Mouse (Mus musculus) CH12F3 (cell line): ENCODE results near the gene Ano10.

ENCODE experiments used
- in situ Hi-C: fragments of 300-500 bp; cut with MboI; formaldehyde crosslinking; loops from 2 replicates; pipeline ENCODE4 v1.14.3; 2020; ENCODE audit warnings: low sequenced_read_pairs

Ano10 gene

DNA sequence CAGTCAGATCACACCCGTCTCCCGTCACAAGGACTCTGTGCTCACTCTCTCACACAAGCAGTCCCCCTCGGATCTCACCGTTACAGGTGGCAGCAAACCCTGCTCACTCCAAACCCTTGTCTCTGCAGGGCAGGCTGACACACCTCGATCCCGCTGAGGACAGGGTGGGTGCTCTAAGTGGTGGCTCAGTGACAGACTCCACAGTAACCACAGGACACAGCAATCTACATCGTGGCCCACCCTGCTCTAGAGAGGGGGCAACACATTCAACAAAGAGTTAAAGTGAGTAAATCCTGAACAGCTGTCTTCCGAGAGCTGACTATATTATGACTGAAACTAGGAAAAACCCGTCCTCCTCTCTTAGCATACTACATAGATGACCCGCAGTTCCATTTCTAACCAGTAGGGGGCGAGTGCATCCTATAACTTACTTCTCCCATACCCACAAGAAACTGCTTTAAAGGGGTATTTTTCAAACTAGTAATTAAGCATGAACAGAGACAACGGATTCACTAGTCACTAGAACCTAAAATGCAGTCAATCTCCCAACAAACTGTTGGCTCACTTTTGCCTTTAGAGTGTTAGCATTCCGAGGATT, 46.7 kb downstream of the Ano10 start:
- in situ Hi-C loops: loop anchor here (10.0 kb wide), 1 partner anchor 57 kb away; no protein-coding TSS in a partner anchor

DNA sequence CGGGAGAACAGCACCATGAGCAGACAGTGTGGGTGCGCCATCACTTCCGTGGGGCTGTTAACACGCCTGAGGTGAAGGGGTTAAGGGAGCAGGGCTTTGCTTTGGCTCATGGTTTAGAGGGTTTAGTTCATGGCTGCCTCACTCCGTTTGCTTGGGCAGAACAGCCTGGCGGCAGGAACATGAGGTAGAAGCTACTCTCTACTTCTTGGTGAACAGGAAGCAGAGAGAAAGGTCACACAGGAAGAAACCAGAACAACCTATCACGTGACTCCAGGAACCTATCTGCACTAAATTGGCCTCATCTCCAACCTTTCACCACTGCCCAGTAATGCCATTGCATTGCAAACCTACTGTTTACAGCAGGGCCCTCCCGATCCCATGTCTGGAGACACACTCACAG, 48.3 kb downstream of the Ano10 start:
- in situ Hi-C loops: loop anchor here (10.0 kb wide), 1 partner anchor 59 kb away; no protein-coding TSS in a partner anchor

DNA sequence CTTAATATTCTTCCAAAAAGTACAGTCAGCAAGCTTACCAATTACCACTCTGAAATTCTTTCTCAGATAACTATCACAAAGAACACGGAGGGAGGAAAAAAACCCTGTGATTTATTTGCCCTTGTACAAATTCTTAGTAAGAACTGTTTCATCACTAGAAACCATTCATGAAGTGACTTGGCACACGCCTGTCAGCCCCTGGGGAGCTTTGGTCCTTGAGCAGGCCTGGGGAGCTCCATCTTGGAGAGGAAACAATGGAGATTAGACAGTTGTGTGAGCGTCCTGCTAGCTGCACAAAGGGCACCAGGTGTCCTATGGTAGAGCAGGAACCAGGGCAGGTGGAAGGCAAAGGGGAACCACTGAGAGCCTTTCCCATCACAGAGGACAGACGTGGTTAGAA, 48.8 kb downstream of the Ano10 start:
- in situ Hi-C loops: loop anchor here (10.0 kb wide), 1 partner anchor 59 kb away; no protein-coding TSS in a partner anchor

DNA sequence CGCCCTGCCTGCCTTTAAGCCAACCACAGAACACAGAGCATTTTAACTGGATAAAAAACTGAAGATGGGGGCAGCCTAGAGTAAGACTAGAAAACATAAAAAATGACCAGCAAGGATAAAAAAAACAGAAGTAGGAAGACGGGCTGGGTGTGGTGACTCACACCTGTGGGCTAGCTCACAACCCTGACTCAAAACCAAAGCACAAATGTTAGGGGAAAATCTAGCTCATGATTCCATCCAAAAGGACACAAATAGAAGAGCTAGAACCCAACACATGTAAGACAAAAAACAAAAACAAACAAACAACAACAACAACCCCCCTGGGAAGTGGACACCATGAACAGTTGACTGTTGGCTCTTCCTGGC, 49.4 kb downstream of the Ano10 start:
- in situ Hi-C loops: loop anchor here (10.0 kb wide), 1 partner anchor 60 kb away; no protein-coding TSS in a partner anchor

DNA sequence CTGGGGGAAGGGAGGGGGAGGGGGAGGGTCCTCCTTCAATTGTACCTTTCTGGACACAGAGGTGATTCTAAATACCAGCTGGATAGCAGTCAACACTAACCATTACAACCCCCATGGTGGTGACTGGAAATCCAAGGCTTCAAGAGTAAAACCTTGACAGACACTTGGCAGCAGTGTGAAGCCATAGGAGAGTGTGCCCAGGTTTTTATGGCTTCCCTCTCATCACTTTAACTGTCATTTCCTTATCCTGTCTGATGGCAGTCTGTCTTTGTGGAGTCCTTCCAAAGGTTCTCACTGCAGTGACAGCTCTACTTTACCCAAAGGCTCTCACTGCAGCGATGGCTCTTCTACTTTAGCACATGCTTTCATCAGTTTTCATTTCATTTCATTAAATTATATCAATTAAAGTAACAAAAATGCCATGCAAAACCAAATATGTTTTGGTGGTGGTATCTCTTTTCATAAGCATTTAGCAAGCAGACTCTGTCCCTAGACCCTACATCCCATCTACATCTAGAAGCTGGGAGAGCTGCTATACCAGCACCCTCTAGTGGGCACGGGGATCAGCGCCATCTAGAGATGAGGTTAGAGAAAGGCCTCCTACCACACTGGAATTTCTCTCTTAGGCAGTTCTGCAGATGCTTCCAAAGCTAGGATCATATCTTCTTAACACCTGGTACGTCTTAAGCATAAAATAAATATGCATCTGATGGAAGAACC, 50.0 kb downstream of the Ano10 start:
- in situ Hi-C loops: loop anchor here (10.0 kb wide), 1 partner anchor 61 kb away; no protein-coding TSS in a partner anchor

DNA sequence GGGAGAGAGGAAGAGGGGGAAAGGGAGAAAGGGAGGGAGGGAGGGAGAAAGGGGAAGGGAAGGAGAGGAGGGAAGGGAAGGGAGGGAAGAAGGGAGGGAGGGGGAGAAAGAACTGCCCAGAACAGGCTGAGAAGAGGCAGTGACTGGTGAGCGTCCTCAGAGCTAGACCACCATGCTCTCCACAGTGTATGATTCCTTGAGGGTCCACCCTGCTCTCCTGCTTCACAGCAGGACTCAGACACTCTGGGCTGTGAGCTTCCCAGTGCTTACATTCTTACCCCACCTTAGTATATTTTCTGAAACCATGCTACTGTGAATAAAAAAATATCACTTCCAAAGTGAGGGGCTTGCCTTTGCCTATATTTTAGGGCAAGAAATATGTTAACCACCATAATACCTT, 50.9 kb downstream of the Ano10 start:
- in situ Hi-C loops: loop anchor here (10.0 kb wide), 1 partner anchor 62 kb away; no protein-coding TSS in a partner anchor

DNA sequence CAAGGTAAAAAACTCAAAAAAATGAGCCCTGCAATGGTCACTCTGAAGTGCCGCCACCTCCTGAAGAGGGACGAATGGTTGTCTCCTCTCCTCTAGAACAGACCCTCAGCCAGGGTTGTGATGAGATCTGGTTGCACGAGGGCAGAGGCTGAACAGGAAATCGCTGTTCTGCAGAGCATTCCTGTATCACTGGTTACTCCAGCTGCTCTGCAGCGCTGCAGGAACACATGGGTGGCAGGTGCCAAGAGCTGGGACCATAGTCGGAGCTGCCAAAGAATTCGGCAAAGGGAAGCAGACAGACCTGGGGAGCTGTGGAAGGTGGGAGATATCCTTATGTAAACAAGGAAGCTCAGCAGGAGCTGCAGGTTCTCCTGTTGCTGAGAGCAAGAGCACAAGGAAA, 51.4 kb downstream of the Ano10 start:
- in situ Hi-C loops: loop anchor here (10.0 kb wide), 1 partner anchor 62 kb away; no protein-coding TSS in a partner anchor

DNA sequence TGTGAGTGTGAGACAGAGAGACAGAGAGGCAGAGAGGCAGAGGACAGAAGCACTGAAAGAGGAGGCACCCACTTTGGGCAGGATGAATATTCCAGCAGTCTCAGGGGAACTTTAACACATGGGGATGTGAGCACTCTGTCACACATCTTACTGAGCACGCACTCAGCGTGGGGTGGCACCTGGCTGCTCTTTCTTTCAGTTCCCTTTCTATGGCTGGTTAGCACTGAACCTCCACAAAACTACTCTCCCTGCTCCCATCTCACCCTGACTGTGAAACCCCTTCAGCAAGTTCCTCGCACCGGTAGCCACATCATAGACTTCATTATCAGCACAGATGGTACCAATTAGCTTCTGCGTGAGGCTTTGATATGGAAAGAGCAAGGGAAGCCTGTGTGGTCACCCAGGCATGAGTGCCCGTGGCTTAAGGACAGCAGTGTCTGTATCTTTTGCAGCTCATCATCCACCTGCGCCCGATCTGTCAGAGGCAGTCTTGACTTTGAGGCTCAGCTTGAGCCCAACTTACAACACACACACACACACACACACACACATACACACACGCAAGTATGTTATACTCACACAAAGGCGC, 52.3 kb downstream of the Ano10 start:
- in situ Hi-C loops: loop anchor here (10.0 kb wide), 1 partner anchor 63 kb away; no protein-coding TSS in a partner anchor

DNA sequence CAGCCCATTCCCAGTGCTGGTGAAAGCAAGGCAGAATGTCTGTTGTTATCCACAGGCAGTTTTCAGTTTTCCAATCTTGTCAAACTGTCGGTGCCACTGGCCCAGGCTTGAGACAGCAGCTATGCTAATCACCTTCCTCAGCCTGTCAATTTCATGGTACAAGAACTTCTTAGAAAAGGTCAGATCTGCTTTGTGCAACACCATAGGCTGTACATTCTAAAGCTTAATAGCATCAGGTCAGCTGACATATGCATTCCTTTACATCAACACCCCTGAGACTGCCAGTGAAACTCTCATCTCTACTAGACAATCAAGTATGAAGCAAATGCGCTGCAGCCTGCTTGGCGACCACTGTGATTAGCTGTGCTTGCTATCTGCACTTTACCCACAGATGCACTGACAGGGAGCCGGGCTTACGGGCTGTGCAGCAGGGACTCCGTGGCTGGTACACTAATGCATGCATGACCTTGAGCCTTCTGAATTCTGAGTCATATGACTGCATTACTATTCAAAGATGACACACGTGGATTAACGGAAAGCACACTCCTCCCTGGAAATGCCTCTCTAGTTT, 53.5 kb downstream of the Ano10 start:
- in situ Hi-C loops: loop anchor here (10.0 kb wide), 1 partner anchor 64 kb away; no protein-coding TSS in a partner anchor

DNA sequence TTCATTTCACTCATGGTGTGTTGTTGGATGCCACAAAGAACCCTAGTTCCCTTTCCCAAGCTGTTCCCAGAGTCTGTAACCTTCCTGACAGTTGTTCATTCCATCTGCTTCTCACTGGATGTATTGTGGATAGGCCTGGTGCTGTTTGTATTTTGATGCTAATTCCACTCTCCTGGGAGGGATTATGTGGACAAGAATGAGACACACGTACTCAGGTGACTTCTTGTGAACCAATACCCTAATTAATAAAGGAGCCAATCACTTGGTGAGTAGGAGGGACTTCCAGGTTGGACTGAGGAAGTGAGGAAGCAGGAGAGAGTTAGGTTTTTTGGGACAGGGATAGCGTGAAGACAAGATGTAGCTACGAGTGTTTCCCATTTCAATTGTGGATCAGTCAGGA, 59.5 kb downstream of the Ano10 start:
- in situ Hi-C loops: no loop called here

DNA sequence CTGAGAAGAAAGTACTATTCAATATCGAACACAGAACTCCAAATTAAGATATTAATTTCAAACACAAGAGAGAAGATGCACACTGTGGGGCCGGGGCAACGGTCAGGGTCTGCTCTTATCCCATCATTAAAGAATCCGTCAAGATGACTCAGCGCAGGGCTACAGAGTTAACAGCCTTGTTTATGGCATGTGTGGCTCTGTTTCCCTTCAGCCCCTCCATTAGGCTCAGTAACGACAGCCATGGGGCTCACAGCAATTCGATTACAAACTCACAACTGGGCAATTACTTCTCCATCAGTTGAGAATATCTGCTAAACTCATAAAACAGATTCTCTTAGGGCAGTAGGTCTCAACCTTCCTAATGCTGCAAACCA, 60.3 kb downstream of the Ano10 start:
- in situ Hi-C loops: no loop called here

DNA sequence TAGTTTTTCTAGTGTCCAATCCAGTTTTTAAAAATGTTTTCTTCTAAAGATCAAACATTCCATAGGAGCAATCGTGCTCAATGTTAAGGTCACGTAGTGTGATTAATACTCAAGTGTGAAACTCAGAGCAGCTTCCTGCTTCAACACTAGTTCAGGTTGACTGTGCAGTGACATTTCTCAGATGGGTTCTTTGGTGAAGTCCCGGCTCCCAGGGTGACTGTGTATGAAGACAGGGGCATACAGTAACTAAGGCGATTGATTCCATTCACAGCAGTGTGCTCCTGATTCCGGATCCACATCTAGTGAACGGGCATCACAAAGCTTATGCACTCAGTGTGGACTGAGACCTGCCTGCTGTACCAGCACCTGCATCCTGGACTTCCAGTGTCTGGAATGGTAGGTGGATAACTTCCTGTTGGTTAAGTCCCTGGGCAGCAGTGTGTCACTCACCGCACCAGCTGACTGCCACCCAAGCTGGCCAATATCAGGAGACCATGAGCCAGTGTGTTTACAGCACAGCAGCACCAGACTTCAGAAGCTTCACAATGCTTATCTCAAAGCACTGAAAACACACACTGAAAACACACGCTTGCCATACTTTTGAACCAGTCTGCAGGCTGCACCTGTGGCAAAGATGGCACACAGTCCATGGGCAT, 60.8 kb downstream of the Ano10 start:
- in situ Hi-C loops: no loop called here

DNA sequence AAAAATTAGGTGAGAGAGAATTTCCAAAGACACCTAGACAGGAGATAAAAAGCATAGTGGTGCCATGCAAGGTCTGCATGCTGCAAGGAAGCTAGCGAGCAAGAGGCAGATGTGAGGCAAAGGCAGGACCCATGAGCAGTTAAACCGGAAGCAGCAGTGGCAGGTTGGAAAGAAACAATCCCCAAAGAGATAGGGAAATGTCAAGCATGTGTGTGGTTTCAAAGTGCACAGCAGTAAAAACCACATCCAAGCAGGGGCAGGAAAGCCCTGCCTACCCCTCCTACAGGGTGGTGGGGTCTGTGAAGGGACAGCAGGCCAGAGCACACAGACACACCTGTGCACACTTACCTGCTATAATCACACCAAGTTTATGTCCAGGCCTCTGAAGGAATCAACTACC, 61.3 kb downstream of the Ano10 start:
- in situ Hi-C loops: no loop called here

DNA sequence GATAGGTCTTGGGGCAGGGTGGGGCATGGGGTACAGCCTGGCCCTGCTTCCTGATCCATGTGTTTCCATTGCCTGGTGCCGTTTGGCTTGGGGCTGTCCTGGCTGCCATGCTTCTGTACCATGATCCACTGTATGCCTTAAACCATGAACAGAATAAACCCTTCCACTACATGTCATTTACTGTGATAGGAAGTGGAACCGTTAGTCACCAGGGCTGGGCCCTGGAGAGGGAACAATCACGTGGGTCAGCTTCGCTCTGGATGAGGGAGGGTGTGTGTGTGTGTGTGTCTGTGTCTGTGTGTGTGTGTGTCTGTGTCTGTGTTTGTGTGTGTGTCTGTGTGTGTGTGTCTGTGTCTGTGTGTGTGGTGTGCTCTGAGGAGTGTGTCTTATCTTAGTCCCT, 63.5 kb downstream of the Ano10 start:
- in situ Hi-C loops: no loop called here

DNA sequence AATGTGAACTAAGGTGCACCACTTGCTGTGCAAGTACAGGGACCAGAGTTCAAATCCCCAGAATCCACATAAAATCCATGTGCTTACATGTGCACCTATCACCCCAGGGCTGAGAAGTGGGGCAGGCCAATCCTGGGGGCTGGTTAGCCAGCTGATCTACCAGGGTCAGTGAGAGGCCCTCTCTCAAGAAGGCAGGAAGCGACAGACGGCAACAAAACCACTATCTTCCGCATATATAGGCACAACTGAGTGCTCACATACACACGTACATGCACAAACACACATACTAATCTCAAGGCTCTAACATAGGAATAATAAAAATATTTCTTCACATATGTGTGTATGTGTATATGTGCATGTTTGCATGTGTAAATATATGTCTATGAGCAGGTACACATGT, 67.8 kb downstream of the Ano10 start:
- in situ Hi-C loops: no loop called here

DNA sequence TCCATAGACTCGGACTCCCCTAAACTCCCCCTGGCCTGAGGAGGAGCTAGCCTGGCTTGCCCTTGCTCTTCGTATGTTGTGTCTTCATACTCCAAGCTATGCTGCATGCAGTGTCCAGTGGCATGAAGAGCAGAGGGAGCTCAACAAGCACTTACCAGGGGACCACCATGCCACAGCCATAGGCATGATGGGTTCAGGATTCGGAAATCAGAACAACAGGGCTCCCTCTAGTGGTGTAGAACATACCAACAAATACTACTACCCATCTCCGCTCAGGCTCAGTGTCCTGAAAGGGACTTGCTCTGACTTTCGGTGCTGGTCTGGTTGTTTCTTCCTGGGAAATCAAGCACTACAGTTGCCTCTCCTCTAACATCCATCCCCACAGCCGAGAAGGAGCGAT, 68.9 kb downstream of the Ano10 start:
- in situ Hi-C loops: no loop called here

DNA sequence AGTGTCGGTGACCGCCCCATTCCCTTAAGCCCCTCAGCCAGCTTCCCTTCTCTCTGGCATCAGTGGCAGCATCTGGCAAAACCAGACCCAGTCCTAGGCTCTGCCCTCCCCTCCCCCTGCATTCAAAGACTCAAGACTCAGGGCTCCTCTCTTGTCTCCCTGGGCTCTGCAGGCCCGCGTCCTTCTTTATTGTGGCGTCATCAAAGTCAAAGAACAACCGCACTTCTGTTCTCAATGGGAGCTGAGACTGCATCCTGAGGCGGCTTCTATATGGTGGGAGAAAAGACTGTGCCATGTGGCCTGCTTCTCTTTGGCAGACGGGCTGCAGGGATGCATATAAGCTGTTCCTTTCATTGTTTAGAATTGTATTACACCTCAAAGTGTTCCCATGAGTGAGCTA, 71.2 kb downstream of the Ano10 start:
- in situ Hi-C loops: no loop called here

DNA sequence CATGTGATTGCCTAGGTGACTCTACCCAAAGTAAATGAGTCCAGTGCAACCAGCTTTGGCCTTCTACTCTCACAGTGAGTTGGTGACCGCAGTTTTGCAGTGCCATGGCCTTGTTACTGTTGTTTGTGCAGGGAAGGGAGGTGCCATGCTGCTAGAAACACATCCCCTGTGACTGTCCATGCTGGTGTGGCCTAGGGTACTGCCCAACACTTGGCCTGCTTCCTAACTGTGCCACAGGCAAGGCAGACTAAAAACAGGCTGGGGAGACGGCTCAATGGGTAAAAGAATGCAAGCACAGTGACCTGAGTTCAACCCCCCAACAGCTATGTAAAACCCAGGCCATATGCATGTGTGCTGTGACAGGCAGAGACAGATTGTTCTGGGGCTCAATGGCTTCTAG, 74.3 kb downstream of the Ano10 start:
- in situ Hi-C loops: no loop called here

DNA sequence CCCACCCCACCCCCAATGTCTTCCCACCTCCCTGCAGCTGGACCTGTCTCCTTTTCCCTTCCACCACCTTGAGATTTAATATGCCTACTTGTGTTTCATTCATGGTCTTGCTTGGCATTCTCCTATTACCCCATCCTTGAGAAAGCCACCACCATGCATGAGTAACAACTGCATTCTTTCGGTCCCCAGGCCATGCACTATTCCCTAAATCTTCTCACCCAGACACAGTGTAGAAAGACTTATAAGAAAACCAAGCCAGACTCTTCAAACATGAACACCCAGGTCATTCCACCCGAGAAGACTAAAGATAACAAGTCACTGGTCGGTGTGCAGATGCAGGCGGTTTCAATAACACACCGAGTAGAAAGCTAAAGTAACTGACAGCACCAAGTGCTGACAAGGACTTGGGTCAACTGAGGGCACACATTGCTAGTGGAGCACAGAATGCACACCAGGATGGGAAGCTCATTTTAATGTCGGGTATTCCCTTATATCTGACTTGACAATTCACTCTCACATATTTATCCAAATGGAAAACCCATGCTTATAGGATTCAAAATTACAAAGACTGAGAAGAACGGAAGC, 77.2 kb downstream of the Ano10 start:
- in situ Hi-C loops: no loop called here

DNA sequence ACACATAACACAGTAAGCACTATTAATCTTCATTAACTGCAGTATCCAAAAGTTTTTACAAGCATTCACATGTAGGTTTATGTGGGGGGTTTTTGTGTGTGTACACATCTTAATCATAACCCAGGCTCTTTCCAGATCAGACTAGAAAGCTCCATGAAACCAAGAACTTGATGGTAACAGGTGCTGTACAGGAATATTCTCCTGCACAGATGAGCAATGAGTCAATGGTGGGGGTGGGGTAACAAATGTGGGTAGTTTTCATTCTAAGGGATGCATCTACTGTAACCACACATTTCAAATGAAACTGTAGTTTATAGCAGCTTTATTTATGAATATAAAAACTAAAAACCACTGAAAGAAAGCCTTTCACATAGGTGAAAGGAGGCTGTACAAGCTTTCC, 79.1 kb downstream of the Ano10 start:
- in situ Hi-C loops: no loop called here

DNA sequence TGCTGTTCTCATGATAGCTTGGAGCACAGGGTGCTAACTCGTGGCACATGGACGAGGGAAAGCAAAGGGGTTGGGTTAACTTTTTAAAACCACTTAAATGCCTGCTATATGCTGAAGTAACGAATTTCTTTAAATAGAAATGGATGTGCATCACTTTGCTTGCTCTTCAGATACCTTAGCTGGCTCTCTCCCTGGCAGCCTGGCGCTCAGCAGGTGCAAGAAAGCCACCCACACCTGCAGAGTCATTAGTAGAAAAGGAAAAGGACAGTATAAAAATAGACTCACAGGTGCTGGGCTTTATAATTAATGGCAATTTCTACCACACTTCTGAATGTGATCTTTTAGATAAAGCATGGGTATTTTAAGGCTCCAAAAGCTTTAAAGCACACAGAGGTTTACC, 85.9 kb downstream of the Ano10 start:
- in situ Hi-C loops: no loop called here
